Mouse (Mus musculus) layer of hippocampus, adult 11-12 months (tissue): ENCODE data around the gene Cutal.
A peak's percentile ranks its signal among the peaks of the same experiment; 100 is the strongest.
"Not testable (repeated sequence)": the region's sequence is repeated elsewhere in the genome, so short reads cannot be mapped to it uniquely, and the experiment has no call there.

Experiments
- DNase-seq: peaks from one replicate; pipeline ENCODE4 v3.0.0; 2022; ENCODE audit warnings: low spot score

Gene Cutal

DNA sequence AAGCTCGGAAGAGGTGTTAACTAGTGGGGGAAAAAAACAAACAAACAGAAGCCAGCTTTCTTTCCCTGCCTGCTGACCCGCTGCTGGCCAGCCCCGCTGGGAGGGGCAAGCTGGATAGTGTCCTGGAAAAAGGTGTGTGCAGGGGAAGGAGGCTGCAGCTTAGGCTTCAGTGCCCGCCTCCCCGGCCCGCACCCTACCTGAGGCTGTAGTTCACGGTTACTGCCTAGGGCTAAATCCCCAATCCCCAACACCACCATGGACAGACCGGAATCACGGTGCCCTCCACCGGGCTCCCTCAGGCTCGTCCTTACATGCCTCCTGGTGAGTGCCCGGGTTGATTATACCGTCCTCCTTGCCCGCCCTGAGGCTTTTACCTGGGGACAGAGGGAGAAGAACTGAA, at the start of gene Cutal:
TSS of gene Cutal (plus strand) at position 126 of the 400 bp plus-strand sequence.
- no peak for DNase-seq

DNA sequence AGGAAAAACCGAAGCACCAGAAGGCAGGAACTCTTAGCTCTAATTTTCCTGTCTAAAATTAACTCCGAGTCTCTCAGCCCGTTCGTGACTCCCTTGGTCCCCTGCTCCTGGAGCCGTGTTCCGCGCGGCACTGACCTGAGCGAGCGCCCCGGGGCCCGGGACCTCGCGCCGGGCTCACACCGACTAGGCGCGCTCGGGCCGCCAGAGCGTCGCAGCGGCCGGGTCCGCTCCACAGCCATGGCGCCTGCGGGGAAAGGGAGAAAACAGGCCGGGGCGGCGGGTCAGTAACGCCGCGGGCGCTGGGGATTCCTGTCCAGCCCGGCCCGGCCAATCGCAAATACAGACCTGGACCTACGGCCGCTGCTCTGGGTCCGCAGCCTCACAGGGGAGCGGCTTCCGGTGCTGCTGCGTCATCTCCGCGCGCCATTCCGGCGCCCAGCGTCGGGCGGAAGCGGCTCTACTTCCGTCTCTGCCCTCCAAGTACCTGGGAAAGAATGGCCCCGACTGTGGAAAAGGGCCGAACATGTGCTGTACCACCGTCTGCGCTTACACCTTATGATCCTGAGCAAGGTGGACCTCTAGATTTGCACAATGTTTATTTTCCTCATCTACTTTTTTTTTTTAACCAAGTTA, 48.3 kb upstream of the Cutal start, which contains the start of gene Fbxw2:
TSS of gene Fbxw2 (minus strand) at position 485 of the 633 bp plus-strand sequence.
- DNase-seq: peak; percentile 93

DNA sequence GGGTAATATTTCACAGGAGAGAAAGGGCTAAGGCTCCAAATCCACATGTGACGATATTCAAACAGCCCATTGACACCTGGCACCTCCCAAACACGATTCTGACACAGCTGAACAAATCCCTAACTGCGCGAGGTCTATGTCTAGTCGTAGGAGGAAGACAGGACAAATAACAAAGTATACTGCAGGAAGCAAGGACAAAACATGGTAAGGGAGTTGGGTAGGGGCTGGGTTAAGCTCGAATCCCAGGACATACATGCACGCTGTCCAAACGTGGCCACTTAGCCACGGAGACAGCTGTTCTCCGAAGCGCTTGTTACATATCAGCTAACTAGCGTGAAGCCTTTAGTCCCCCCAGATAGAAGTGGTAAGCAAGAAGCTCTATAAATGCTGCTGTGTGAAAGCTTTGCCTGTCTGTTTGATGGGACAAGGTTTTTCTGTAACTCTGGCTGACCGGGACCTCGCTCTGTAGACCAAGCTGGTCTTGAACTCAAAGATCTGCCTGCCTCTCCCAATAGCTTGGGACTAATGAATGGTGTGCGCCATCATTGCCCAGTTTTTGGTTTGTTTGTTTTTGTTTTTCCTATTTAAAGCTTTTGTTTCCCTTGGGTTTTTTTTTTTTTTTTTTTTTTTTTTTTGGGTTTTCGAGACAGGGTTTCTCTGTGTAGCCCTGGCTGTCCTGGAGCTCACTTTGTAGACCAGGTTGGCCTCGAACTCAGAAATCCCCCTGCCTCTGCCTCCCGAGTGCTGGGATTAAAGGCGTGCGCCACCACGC, 47.5 kb upstream of the Cutal start:
- no peak for DNase-seq

DNA sequence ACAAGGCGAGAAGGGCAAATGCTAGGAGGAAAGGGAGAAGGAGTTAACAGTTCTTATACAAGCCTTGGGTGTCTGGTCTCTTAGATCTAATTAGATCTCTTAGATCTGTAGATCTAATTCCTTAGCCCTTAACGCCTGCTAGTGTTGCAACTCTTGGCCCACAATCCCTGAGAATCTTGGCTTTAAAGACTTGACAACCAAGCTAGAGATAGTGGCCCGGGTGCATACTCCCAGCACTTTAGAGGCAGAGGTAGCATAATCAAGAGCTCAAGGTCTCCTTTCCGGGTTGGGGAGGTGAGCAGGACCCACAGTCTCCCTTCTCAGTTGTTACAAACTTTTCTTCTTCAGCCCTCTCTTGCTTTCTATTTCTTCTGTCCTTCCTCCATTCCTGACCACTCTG, 46.6 kb upstream of the Cutal start:
- no peak for DNase-seq

DNA sequence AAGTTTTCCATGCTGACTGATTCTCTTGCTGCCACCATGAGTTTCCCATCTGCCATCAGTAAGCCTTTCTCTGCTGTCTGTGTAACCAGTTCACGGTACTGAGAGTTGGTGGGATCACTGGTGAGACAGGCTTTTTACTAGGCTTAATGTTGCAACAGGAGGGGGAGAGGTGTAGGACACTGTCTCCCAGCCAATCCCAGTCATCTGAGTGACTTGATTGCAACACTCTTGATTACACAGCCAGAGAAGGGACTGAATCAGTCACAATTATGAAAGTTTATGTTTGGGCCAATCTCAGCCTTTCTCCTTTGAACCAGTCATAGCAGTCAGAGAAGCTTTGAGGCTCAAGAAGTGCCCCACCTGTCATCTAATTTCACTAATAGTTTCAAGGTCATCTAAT, 46.2 kb upstream of the Cutal start:
- DNase-seq: no peak

DNA sequence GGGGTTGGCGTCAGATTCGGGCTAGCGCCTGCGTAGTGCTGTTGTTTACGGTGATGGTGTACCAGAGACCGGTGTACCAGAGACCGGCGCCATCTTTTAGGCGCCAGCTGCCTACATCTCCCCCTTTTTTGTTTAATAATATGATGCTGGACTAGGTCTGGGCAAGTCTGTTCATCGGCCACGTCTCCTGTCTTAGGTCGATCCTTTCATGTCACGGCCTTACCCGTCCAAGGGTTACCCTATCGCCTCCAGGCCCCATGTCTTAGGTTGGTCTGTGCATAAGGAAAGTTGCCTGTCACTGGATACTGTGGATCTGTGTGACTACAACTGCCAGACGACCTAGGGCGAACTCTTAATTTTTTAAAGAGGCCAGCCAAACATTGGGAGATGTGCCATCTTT, 44.1 kb upstream of the Cutal start:
- DNase-seq: not testable (repeated sequence)

DNA sequence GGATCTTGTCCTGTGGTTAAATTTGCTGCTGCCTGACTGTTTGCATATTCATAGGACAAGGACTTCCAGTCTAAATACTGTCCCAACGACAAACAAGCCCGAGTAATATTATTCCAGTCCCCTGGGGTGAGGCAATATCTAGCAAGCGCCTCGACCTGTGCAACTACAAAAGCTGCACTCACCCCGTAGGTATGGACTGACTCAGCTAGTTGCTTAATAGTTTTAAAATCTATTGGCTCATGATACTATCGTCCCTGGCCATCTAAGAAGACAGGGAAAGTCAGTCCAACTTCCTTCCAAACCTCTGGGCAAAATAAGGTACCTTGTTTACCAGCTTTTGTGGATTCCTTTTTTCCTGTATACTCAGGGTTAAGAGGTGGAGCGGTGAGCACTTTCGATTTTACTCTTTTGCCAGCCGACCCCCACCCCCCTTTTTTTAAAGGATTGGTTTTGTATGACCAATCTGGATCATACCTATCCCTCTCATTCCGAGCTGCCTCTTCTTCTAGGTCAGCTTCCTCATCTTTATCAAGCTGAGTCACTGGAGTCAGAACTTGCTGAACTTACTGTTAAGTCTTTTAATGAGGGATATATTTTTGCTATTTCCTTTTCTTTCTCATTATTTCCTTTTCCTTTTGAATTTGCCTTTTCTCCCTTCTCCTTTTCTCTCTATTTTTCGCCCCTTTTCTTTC, 41.3 kb upstream of the Cutal start, which contains the start of gene Gm34653:
TSS of gene Gm34653 (plus strand) at position 242 of the 692 bp plus-strand sequence.
- not testable (repeated sequence) for DNase-seq

DNA sequence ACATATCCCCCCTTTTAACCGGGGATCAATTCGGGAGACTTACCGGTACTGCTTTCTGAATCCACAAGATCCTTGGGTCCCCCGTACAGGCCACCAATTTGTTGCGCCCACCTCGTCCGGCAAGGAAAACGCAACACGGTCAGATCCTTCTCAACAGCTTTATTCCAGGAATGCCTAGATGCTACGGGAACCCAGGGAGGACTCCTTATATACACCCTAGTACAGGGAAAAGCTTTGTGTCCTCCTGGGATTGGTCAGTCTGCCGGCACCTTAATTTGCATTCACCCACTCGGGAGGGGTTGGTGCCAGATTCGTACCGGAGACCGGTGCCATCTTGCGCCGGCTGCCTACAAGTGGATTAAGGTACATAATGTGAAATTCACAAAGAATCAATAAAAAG, 40.6 kb upstream of the Cutal start:
- no peak for DNase-seq

DNA sequence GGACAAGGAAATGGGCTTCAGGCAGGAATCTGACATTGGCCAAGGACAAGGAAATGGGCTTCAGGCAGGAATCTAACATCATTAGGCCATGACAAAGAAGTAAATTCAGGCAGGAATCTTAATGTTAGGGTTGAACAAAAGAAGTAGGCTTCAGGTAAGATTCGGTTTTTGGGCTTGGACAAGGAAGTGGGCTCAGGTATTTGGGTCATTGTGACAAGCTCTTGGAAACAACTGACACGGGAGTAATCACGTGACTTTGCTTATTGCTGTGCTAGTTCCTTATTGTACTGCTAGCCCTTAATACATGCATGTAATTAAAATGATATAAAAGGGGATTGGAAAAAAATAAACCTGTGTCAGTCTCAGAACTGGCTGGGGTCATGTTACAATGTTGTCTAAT, 38.5 kb upstream of the Cutal start:
- no peak for DNase-seq

DNA sequence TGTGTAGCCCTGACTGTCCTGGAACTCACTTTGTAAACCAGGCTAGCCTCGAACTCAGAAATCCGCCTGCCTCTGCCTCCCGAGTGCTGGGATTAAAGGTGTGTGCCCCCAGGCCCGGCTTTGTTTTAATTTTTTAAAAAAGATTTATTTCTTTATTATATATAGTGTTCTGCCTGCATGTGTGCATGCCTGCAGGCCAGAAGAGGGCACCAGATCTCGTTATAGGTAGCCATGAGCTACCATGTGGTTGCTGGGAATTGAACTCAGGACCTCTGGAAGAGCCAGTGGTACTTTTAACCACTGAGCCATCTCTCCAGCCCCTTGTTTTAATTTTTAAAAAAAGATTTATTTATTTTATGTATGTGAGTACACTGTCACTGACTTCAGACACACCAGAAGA, 34.1 kb upstream of the Cutal start:
- not testable (repeated sequence) for DNase-seq

DNA sequence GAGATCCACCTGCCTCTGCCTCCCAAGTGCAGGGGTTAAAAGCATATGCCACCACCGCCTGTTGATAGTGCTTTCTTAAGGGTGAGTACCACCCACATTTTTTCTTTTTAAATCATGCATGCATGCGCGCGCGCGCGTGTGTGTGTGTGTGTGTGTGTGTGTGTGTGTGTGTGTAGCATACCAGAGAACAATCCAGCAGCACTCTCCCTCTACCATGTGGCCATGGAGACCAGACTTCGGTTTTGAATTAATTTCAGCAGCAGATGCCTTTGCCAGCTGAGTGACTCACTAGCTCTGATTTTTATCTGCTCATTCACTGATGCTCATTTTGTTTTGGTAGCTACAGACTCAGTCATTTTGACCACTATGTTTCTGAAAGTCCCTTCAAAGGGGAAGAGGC, 32.5 kb upstream of the Cutal start:
- peak; percentile 71 for DNase-seq

DNA sequence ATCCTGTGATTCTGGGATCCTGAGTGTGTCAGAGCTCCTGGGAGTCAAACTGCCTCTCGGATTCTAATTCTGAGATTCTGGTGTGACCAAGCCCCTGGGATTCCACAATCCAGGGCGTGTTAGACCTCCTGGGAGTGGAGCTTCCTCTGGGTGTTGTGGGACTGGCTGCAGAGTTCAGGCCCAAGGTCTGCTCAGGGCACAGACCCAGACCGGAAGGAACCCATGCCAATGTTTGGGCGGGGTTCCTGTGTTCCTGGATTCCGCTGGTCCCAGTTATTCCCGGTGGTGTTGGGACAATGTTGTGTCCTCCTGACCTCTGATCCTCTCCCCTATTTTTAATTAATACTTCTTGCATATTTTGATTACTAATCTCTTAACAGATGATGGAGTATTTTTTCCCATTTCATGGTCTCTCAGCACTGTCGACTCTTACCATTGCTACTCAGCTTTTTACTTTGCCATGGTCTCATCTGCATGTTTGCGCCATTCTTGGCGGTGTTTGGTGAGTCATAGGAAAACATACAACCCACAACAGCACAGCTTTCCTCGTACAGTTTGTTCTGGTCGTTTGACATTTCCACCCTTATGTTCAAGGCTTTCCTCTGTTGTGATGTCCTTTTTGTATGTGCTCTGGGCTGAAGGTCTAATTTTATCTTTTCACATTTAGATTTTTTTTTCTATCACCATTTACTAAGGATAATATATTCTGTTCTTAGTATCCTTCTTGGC, 30.8 kb upstream of the Cutal start:
- DNase-seq: no peak

DNA sequence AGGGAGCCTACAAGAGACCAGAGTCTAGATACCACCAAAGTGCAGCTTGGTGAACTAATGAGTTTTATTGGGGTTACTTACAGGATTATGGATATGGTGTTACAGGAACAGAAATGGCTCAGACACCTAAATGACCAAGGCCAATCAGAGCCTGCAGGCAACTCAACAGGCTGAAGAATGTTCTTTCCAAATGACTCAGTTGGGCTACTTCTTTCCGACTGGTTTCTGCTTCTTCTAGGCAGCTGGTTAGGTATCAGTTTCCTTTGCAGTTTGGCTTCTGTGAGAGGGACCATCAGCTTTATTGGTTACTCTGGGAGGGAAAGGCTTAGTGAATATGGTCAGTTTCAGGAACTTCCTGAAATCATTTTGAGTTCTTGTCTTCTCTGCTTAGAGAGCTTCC, 26.5 kb upstream of the Cutal start:
- DNase-seq: no peak

DNA sequence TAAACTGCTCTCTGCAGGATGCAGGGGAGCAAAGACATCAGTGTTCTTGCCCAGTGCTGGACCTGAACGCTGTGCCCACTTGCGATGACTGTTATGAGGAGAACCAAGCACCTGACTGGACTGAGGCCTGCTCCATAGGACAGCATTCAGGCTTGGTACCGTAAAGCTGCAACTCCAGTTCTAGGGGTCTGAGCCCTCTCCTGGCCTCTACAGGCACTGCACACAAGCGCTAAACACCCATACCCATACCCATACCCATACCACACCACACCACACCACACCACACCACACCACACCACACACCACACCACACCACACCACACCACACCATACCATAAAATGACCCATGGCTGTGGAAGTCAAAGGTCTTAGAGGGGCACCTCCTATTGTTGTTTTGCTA, 18.9 kb upstream of the Cutal start:
- no peak for DNase-seq

DNA sequence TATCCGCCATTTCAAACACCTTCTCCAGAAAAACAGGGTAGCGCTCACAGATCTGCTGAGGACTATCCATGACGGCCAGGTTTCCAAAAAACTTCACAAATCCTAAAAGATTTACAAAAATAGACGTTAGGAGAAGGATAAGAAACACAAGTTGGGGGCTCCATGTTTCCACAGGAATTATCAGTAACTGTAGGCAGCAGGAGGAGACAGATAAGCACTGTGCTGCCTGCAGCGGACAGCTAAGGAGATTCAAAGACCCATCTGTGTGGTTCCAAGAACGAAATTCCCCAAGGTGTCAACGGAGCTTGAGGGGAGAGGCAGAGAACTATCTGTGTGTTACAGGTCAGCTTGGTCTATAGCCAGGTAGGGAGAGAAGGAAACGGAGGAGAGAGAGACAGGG, 16.5 kb upstream of the Cutal start:
- DNase-seq: no peak

DNA sequence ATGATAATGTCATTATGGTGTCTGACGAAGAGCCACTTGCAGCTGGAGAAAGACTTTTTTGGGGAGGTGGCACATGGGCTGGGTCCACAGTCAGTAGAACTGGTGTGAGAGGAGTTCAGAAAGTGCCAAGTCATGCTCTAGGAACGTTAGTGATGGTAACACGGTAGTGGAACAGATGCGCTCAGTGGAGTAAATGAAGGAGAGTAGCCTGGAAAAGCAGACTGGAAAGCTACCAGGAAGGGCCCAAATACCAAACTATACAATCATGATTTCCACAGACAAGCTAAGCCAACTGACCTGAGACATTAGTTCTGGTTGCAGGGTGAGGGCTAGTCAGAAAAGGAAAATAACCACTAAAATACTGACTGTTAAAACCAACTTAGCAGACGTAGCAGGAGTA, 4.5 kb upstream of the Cutal start:
- no peak for DNase-seq

DNA sequence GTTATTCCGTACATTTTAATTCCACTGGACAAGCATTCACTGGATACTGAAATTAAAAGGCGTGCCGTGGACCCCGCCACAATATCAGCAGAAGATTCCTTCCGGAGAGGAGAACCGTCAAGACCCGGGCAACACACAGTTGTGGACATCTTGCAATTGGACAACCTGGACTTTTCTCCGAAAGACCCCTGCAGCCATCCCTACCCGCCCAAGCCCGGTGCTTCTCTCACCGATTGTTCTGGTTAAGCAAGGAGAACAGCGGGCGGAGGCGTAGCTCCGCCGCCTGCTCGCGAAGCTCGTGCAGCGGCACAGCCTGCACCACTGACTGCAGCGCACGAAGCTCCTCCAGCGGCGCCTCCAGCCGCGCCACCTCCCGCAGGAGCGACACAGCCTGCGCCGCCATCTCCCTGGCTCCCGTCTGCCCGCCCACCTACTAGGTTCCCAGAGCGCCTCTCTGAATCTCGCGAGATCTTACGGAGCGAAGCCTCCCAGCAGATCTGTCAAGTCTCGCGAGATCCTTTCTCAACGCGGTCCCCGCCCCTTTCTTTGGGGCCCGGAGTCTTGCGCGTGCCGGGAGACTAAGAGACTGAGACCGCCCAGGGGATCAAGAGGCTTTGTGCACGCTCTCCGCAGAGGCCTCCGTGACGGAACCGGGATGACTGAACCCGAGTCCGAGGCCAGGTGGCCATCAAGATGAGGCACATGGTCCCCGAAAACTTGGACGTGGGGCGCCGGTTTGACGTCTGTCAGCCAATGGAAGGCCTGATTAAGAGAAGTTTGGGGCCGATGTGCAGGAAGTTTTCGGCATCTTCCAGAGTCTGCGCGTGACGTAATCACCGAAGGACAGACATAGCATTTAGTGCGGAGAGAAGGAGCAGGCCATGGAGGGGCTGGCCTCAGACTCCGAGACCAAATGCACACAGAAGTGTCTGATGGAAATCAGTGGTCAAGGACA, 3.4 kb upstream of the Cutal start:
- peak; percentile 95 for DNase-seq

DNA sequence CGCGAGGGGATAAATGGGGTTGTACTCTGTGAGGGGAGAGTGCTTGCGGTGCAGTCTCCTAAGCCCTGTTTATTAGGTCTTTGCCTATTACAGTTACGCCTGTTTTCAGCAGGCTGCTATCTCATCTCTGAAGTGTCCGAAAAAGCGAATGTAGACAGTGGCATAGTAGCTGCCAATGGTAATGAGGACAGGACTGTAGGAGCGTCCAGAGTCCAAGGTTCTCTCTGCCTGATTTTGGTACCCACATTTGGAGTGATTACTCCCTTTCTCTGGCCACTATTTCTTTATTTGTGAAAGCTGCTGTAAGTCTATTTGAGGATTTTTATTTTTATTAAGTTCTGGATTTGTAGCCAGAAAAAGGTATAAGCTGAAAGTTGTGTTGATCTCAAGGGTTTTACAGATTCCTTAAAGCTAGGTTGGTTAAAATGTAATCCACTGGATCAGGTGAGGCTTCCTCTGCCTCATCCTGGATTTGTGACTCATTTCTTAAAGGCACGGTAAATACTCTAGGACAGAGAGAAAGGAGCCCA, 685 bp downstream of the Cutal start, which contains the start of gene Psmd5:
TSS of gene Psmd5 (minus strand) at position 153 of the 530 bp plus-strand sequence.
- DNase-seq: no peak

DNA sequence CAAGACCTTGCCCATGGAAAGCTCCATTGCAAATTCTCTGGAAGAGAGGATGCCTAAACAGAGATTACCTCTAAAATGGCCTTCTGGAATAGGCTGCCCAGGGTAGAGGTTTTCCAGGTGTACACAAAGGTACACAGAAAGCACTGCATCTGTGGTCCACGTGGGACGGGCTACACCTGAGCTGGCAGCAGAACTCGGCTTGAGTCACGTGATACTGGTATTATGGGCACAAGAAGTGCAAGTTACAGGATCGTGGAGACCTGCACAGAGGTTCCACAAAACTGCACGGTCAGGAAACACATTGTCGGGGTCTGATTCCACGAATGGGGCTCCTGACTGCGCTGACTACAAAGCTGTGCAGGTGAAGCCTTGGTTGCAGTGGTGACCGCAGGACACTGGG, 5.9 kb downstream of the Cutal start:
- no peak for DNase-seq

DNA sequence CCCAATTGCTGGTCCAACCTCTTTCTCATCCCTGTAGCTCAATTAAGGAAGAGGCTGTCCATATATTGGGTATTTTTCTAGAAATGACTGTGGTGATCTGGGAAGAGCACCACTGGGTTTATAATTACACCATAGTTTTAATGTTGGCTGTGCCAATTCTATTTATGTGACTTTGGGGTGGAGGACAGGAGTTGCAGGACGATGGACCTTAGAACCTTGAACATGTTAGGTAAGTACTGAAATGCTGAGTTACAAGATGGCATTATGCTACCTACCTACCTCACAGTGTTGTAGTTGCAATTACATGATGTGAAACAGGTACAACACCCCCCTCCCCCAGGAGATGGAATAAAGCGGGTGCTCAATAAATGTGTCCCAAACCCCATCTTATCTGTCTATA, 8.6 kb downstream of the Cutal start:
- no peak for DNase-seq

DNA sequence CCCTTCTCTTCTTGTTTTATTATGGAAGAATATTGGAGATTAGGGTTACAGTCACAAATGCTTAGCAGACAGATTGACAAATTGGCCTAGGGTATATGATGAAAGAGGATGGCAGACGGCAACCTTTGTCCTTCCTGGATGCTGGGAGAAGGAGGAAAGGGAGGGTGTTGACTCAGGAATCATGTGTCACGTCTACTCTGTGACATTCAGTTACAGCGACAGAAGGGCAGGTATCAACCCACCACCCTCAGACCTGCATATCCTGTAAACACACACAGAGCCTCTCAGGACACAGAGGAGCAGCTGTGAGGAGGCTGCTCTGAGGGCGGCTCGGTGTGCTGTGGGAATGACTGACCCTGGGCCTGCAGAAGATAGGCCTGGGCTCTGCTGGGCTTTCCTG, 9.0 kb downstream of the Cutal start:
- no peak for DNase-seq
